8 mouse cellular contexts compared by ENCODE assay signal in the genomic region with DNA sequence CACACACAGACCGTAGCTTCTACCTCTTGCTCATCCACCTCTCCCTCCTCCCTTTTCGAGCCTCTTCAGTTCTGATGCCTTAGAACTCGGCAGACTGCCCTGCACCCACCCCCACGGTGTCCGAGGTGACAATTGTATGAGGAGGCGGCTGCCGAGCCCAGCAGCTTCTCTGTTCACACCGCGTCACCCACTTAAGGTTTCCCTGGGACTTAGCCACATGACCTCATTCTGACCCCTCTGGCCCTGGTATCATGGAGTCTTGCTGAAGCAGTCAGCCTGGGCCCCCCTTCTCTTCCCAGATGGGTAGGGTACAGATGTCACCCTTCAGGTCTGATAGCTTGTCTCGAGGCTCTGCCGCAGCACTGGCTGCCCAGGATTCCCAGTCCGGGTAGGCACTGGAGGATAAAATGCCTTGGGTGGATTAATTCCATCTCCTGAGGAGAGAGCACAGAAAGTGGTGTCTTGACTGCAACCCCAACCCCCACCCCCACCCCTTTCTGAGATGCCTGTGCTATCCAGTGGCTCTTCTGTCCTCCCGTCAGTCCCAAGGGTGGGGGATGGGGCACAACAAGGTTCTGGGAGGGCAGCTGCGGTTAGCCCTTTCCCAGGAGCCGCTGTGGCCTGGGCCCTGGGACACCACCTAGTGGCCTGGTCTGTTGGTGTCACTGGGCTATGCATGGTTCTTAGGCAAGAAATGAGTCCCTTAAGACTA. TPM values are rescaled to one million over a fixed set of nuclear protein-coding genes. Genes with fewer than 3 reads are reported as not detected.
DNase-seq lines count a peak whose midpoint lies in the region; ATAC-seq lines count a peak whose summit lies in the region.

No protein-coding gene starts in this region.

- peak; percentile 59 for ATAC-seq in hindbrain, embryonic 14.5 days (ENCODE audit: low FRiP score)

- H3K4me3 ChIP-seq in hindbrain, embryonic 14.5 days (replicated peaks; ENCODE audit: low read length): peak overlapping the region; percentile 34

- no peaks in the 10 kb centered on the region for H3K36me3 ChIP-seq in hindbrain, embryonic 14.5 days (replicated peaks; ENCODE audit: control insufficient read depth, insufficient read depth)

- peak overlapping the region; percentile 90 for H3K27ac ChIP-seq in hindbrain, embryonic 14.5 days

- peak overlapping the region; percentile 69 for H3K4me2 ChIP-seq in hindbrain, embryonic 14.5 days (replicated peaks)

- peak; percentile 93 for DNase-seq in MN1 (ENCODE audit: low spot score)
- DNase-seq in cerebellum, adult 9-10 months: peak; percentile 95
- peak; percentile 61 to 70 for DNase-seq in frontal cortex, postnatal 25 days (ENCODE audit: low spot score in 2 of 2)
- DNase-seq in hindbrain, embryonic 14.5 days (ENCODE audit: low spot score): peak; percentile 72
- peak; percentile 75 for DNase-seq in left cerebral cortex, adult 11 months (ENCODE audit: low spot score)
- peak; percentile 94 for DNase-seq in lung, postnatal 25 days (ENCODE audit: low spot score)
- peak; percentile 90 for DNase-seq in ovary, postnatal 36 days (ENCODE audit: low spot score)
- DNase-seq in thymus, postnatal 10 days (ENCODE audit: low spot score in 2 of 2): peak; percentile 43 to 63

- peaks cover 33% of the 10 kb centered on the region for H3K4me1 ChIP-seq in hindbrain, embryonic 14.5 days (replicated peaks; ENCODE audit: control insufficient read depth, insufficient read depth, low read length)

- no peaks in the 10 kb centered on the region for H3K9me3 ChIP-seq in hindbrain, embryonic 14.5 days (ENCODE audit: control insufficient read depth, low read length)

- 1% methylated on average over 13 of the region's 15 CpGs for WGBS in hindbrain, embryonic 14.5 days

- peak overlapping the region; percentile 65 for H3K9ac ChIP-seq in hindbrain, embryonic 14.5 days

- H3K27me3 ChIP-seq in hindbrain, embryonic 14.5 days (ENCODE audit: control insufficient read depth, insufficient read depth, low read length): no peaks in the 10 kb centered on the region

RNA-seq across cellular contexts. Expression of a gene that starts 42.4 kb away (rescaled TPM):
- polyA plus RNA-seq in hindbrain, embryonic 14.5 days (2014; fragmentation: Nextera tagmentation; extraction: Ambion mirVana): 67.8 and 68.7 TPM in 2 replicates

Comparison
In these comparisons a context has a peak if more than half of its experiments do, and no peak if none do; other contexts are left out.
1. Peak in every context shown above with its lines: DNase-seq, ATAC-seq, H3K4me3 ChIP-seq and H3K27ac ChIP-seq.